Mouse (Mus musculus) heart, embryonic 16.5 days (tissue): ENCODE results near the gene Gm2174. TPM values are rescaled to one million over a fixed set of nuclear protein-coding genes. Genes with fewer than 3 reads are reported as not detected.

Source experiments
- ATAC-seq: fragments of 200-750 bp; cut with Nextera tagmentation; replicated peaks from 2 replicates; pipeline ENCODE4 v1.8.0; 2017; ENCODE audit warnings: moderate number of reproducible peaks; ENCODE audit not compliant: insufficient read depth, low FRiP score; ENCODE audit errors: extremely low read depth
- H3K27ac ChIP-seq: fragments of 300-500 bp; sonication (generic); 2 replicates; pipeline ENCODE4 v1.5.1; 2014; ENCODE audit warnings: mild to moderate bottlenecking, low read length, control low read depth, moderate library complexity
- H3K27me3 ChIP-seq: fragments of 300-500 bp; sonication (generic); 2 replicates; pipeline ENCODE4 v1.6.1; 2014; ENCODE audit warnings: low read length, mixed read lengths; ENCODE audit not compliant: control insufficient read depth, insufficient read depth
- H3K36me3 ChIP-seq: fragments of 300-500 bp; sonication (generic); 2 replicates; pipeline ENCODE4 v1.6.1; 2014; ENCODE audit not compliant: control insufficient read depth, insufficient read depth
- H3K4me1 ChIP-seq: fragments of 300-500 bp; sonication (generic); 2 replicates; pipeline ENCODE4 v1.6.1; 2014; ENCODE audit warnings: low read length, mixed read lengths; ENCODE audit not compliant: control insufficient read depth, insufficient read depth
- H3K4me2 ChIP-seq: fragments of 300-500 bp; sonication (generic); 2 replicates; pipeline ENCODE4 v1.6.1; 2014; ENCODE audit warnings: low read depth, mild to moderate bottlenecking, control low read depth, low read length
- H3K4me3 ChIP-seq: fragments of 300-500 bp; sonication (generic); 2 replicates; pipeline ENCODE4 v1.5.1; 2014; ENCODE audit warnings: mild to moderate bottlenecking, control low read depth, low read length
- H3K9ac ChIP-seq: fragments of 300-500 bp; sonication (generic); 2 replicates; pipeline ENCODE4 v1.6.1; 2014; ENCODE audit warnings: low read length, control low read depth
- H3K9me3 ChIP-seq: fragments of 300-500 bp; sonication (generic); replicated peaks from 2 replicates; pipeline ENCODE4 v1.6.1; 2016; ENCODE audit warnings: low read length; ENCODE audit not compliant: control insufficient read depth
- WGBS: fragments of 180-500 bp; shearing (Covaris S2); extraction: QIAGEN DNeasy Blood & Tissue Kit; methylation state at CpG from one replicate; pipeline ENCODE4 v1.1.7; 2014; 5-methylcytosine and 5-hydroxymethylcytosine counted together
- polyA plus RNA-seq: library from polyadenylated mRNA; unstranded; fragments of >200 nt; fragmentation: Nextera tagmentation; extraction: Ambion mirVana; gene quantifications from 2 replicates; pipeline ENCODE4 v1.2.1, GENCODE M21; 2015

Gene Gm2174
- polyA plus RNA-seq, 1 experiment from 2014 or later: 1.2 TPM

- no peaks in the 10 kb centered on the region for H3K27me3 ChIP-seq
- peaks cover 3% of the 10 kb centered on the region; the same call in 1 of the 2 replicates for H3K4me1 ChIP-seq
- H3K9ac ChIP-seq: peak within 1 kb of the TSS; percentile 85
- H3K36me3 ChIP-seq: no peaks in the 10 kb centered on the region
- H3K4me3 ChIP-seq: peak within 1 kb of the TSS; percentile 70
- H3K4me2 ChIP-seq: peak within 1 kb of the TSS; percentile 73
- peak within 1 kb of the TSS; percentile 93 for H3K27ac ChIP-seq
- H3K9me3 ChIP-seq: no peaks in the 10 kb centered on the region
- WGBS: 15% methylated on average over 20 of the region's 22 CpGs
- peak; percentile 81 for ATAC-seq
Observed at GRCm38 (mm10) chrX:56454671-56455371, 7.1 kb downstream of the Gm2174 start, which contains the start of gene Ints6l. TSS of gene Ints6l (plus strand) at chrX:56454857.

- 14% methylated on average over 53 of the region's 65 CpGs for WGBS
- ATAC-seq: peak; percentile 92
- H3K27ac ChIP-seq: peak overlapping the region; percentile 93
- peaks cover 3% of the 10 kb centered on the region; the same call in 1 of the 2 replicates for H3K4me1 ChIP-seq
- H3K4me3 ChIP-seq: peak overlapping the region; percentile 70
- no peaks in the 10 kb centered on the region for H3K36me3 ChIP-seq
- no peaks in the 10 kb centered on the region for H3K27me3 ChIP-seq
- peak overlapping the region; percentile 73 for H3K4me2 ChIP-seq
- H3K9ac ChIP-seq: peak overlapping the region; percentile 85
- no peaks in the 10 kb centered on the region for H3K9me3 ChIP-seq
Observed at GRCm38 (mm10) chrX:56455372-56456246, 7.8 kb downstream of the Gm2174 start.

DNA sequence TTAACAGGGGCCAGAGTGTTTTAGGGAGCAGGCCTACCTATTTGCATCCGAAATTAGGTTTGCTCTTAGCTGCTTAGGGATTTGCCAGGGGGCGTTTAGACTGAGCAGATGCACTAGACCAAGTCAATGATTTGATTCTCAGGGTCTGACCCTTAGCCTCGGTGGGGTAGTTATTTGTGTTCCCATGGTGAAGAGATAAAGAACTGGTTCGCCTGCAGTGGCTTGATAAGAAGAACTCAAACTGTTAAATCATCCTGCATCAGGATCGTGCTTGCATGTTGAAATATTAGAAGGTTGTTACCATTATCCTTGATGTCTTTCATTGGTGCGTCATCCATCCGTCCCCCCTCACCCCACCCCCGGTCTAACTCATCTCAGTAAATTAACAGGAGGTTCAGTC is 8.6 kb downstream of the Gm2174 start:
- no peaks in the 10 kb centered on the region for H3K9me3 ChIP-seq
- WGBS: 19% methylated on average over 8 of the region's 8 CpGs
- H3K27me3 ChIP-seq: no peaks in the 10 kb centered on the region
- peak overlapping the region; percentile 85 for H3K9ac ChIP-seq
- peak overlapping the region; percentile 61 for H3K4me2 ChIP-seq
- H3K4me3 ChIP-seq: peak overlapping the region; percentile 70
- H3K27ac ChIP-seq: peak overlapping the region; percentile 93
- H3K36me3 ChIP-seq: no peaks in the 10 kb centered on the region
- peaks cover 3% of the 10 kb centered on the region; the same call in 1 of the 2 replicates for H3K4me1 ChIP-seq
- no peak for ATAC-seq

DNA sequence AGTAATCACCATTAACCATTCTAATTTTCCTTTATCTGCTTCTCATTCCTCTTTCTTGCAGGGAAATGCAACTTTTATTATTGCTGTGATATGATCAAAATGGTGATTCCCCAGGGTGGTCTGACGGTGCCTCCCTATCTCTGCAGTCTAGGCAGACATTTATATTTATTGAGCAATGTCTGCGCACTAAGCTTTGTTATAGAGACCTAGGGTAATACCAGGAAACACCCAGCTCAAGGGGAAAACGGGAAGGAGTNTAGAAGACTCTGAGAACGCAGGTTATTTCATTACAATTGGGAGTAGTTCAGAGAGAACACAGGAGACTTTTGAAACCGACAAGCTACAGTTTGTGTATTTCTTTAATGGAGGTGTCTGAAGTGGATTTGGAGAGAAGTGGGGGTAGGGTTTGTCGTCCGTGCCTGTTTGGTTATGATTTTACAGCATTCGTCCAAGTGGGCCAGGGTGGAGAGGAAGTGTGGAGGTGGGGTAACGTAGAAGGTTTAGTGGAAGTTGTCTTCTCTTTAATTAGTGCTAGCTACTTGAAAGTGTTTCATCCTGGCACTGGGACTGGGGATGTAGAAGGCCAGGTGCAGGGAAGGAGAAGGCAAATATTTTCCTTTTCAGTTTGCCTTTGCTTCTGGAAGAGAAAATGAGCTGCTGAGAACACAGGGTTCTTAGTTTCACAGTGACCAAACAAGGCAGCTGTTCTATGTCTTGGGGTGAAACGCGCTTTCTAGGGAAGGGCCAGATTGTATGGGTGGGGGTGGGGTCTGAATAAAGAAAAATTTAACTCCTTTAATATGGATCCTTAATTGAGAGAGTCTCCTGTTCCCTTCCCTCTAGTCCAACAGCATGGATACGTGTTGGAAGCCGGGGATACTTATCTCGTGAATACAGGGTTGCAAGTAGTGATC is 14.5 kb downstream of the Gm2174 start:
- Histone ChIP-seq H3K4me3 (no peak overlapping the region), H3K27me3 (no peaks in the 10 kb centered on the region), H3K9ac (no peak overlapping the region), H3K4me1 (peaks cover 15% of the 10 kb centered on the region; the same call in 1 of the 2 replicates), H3K9me3 (no peaks in the 10 kb centered on the region), H3K36me3 (no peaks in the 10 kb centered on the region), H3K27ac (peak overlapping the region; percentile 32), H3K4me2 (peak overlapping the region; percentile 18; the same call in 1 of the 2 replicates)
- WGBS: 54% methylated on average over 14 of the region's 14 CpGs
- no peak for ATAC-seq

DNA sequence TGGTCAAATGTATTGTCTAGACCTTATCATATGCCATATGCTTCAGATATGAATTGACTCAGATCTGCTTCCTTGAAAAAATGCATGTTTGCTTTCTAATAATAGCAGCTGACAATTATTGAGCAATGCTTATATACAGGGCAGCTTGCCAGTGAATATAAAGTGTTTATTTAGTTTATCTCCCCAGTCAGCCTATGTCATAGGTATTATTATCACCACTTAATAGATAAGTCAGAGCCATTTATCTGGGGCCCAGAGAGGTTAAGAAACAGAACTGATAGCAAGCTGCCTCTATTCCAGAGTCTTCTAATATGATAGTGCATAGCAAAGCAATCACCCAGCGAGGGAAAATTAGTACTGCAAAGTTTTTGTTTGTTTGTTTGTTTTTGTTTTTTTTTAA is 17.1 kb downstream of the Gm2174 start:
- Histone ChIP-seq H3K27ac (no peak overlapping the region), H3K9ac (no peak overlapping the region), H3K27me3 (no peaks in the 10 kb centered on the region), H3K4me1 (peaks cover 15% of the 10 kb centered on the region; the same call in 1 of the 2 replicates), H3K4me2 (no peak overlapping the region), H3K36me3 (no peaks in the 10 kb centered on the region), H3K9me3 (no peaks in the 10 kb centered on the region), H3K4me3 (no peak overlapping the region)
- 45% methylated on average over 1 of the region's 1 CpGs for WGBS
- no peak; the same call in 1 of the 2 replicates for ATAC-seq

DNA sequence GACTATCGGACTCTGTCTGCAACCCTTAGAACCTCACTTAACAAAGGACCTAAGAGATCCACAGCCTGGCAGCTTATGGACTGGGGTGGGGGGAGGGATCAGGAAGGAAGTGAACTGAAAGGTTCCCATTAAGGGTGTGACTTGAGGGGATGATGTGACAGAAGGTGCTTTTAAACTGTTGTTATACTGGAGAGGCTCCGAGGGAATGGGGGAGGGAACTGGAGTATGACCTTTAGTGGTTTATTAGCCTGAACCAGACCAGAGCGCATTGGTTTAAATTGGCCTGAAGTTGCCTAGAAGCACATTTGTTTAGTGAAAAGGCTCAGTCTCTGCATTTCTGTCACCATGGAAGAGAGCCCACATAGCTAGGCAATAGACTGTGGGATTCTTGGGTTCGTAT is 19.9 kb downstream of the Gm2174 start:
- Histone ChIP-seq H3K27me3 (no peaks in the 10 kb centered on the region), H3K9ac (no peak overlapping the region), H3K36me3 (peaks cover 3% of the 10 kb centered on the region; the same call in 1 of the 2 replicates), H3K4me3 (no peak overlapping the region), H3K27ac (no peak overlapping the region), H3K9me3 (no peaks in the 10 kb centered on the region; the same call in 1 of the 2 replicates), H3K4me2 (no peak overlapping the region), H3K4me1 (peaks cover 8% of the 10 kb centered on the region; the same call in 1 of the 2 replicates)
- WGBS: 71% methylated on average over 4 of the region's 4 CpGs
- no peak for ATAC-seq

GRCm38 (mm10) chrX:56468422-56468821 is 20.7 kb downstream of the Gm2174 start:
- Histone ChIP-seq H3K9me3 (no peaks in the 10 kb centered on the region; the same call in 1 of the 2 replicates), H3K27me3 (no peaks in the 10 kb centered on the region), H3K9ac (no peak overlapping the region), H3K36me3 (peaks cover 3% of the 10 kb centered on the region; the same call in 1 of the 2 replicates), H3K4me2 (no peak overlapping the region), H3K27ac (no peak overlapping the region), H3K4me3 (no peak overlapping the region), H3K4me1 (peaks cover 8% of the 10 kb centered on the region; the same call in 1 of the 2 replicates)
- 63% methylated on average over 6 of the region's 6 CpGs for WGBS
- no peak for ATAC-seq

- Histone ChIP-seq H3K4me1 (no peaks in the 10 kb centered on the region), H3K9ac (no peak overlapping the region), H3K4me2 (no peak overlapping the region), H3K4me3 (no peak overlapping the region), H3K9me3 (no peaks in the 10 kb centered on the region; the same call in 1 of the 2 replicates), H3K27ac (no peak overlapping the region; the same call in 1 of the 2 replicates), H3K36me3 (peaks cover 3% of the 10 kb centered on the region; the same call in 1 of the 2 replicates), H3K27me3 (no peaks in the 10 kb centered on the region)
- no peak for ATAC-seq
- 45% methylated on average over 8 of the region's 8 CpGs for WGBS
Observed at GRCm38 (mm10) chrX:56474035-56474434, 26.3 kb downstream of the Gm2174 start.
